Mouse (Mus musculus): ENCODE data around the gene Cyp4f14.
"Not testable (repeated sequence)": the region's sequence is repeated elsewhere in the genome, so short reads cannot be mapped to it uniquely, and the experiment has no call there.

The Cyp4f14 gene

DNA sequence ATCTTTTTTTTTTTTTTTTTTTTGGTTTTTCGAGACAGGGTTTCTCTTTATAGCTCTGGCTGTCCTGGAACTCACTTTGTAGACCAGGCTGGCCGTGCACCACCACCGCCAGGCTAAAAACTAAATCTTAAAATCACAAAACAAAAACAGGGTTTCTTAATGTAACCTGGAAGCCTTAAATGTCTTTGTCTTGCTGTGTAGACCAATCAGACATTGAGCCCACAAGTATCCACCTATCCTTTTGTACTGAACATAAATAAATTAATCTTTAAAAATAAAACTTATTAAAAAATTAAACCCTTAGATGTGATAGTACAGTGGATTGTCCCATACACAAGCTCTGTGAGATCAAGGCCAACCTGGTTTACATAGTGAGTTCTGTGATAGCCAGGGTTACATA is 23.2 kb downstream of the Cyp4f14 start:
- in situ Hi-C loops (cut with MboI, MseI), result no loop called here

DNA sequence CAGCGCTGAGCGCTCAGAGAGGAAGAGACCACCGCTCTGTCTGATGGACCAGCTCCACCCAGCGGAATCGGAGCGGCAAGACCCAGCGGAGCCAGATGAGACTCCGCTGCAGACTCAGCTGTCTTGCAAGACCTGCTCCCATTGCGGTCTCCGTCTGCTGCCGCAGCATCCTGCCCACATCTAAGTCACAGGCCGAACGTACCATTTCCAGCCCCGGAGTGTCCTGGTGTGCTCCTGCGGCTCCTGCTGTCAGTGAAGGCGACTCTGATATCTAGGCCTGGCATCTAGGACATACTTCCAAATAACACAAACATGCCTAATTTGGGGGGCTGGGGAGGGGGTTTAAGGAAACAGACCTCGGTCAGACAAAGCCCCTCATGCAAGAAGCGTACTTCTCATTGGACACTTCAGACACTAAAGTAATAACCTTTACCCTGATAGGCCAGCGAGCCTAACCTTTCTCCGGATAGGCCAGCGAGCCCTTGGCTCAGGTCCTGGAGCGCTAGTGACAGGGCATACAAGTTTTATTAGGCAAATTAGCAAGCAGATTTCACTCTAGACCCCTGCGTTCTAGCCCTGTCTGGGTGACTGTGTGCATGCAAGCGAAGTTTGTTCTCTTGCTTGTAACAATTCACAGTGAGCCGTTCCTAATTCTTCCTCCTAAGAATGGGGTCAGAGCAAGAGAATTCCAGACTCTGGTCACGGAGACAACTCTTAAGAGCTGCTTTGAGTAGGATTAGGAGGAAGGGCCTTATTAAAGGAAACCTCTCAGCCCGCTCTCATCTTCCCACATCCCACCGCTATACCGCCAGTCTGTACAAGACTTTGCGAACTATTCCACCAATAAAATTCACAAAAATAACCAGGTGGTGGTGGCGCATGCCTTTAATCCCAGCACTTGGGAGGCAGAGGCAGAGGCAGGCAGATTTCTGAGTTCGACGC is 25.6 kb downstream of the Cyp4f14 start, which contains the start of gene Zfp870:
Gene Zfp870, minus strand, starts transcription at position 404 of the 942 bp plus-strand sequence.
- in situ Hi-C loops (cut with MboI, MseI), result no loop called here

DNA sequence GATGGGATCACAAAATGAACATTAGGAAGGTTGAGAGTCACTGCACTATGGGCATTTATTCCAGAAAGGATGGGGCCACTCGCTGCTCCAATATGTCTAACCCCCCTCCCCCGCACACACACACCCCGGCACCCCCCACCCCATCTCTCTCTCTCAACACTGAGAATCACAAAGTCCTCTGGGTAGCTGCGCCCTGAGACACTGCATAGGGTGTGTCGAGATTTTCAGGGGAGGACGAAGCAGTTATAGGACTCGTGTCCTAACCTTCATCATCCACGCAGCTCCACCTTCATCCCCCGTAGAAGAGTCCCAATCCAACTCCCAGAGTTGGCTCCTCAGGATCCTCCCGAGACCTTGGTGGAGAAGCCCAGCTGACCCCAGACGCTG is 26.3 kb downstream of the Cyp4f14 start:
- in situ Hi-C loops (cut with MboI, MseI), result no loop called here

DNA sequence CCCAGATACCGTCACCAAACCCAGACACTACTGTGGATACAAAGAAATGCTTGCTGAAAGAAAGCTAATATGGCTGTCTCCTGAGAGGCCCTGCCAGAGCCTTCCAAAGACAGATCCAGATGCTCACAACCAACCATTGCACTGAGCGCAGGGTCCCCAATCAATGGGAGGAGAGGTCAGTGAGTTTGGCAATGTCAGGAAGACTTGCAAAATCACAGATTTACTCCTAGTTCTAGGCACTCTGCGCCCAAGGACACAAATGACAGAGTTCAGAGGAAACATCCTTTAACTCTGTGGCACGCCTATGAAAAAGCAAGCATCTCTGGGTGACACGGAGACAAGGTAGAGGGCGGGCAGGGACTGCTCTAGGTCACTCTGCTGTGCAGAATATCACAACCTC is 27.5 kb downstream of the Cyp4f14 start:
- in situ Hi-C loops (cut with MboI, MseI), result no loop called here

DNA sequence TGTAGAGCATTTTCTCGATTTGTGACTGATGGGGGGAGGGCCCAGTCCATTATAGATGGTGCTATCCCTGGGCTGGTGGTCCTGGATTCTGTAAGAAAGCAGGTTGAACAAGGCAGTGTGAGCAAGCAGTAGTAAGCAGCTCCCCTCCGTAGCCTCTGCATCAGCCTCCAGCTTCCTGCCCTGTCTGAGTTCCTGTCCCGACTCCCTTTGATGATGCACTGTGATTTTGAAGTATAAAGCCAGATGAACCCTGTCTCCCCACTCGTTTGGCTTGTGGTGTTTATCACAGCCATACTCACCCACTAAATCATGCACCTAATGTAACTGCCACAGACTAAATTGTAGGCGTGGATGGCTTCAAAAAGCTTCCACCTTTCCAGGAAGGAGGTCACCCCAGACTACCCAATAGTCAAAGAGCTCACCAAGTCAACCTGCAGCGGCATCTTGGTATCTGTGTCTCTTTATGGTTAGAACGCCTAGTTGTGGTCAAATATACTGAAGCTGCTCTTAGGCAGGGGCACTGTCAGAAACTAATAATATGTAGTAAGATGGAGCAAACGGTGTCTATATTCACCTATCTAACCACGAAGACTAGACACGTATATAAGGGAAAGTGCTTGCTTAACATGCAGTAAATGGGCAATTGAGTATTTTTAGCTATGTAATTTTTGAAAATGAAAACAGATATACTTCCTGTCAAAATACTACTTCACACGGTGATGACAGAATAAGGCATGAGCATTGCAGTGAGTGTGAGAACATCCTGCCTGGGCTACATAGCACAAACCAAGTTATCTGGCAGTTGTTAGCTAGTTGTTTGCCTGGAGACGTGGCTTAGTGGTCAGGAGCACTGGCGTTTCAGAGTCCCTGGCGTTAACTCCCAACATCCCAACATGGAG is 36.6 kb downstream of the Cyp4f14 start:
- in situ Hi-C loops (cut with MboI, MseI), result no loop called here

DNA sequence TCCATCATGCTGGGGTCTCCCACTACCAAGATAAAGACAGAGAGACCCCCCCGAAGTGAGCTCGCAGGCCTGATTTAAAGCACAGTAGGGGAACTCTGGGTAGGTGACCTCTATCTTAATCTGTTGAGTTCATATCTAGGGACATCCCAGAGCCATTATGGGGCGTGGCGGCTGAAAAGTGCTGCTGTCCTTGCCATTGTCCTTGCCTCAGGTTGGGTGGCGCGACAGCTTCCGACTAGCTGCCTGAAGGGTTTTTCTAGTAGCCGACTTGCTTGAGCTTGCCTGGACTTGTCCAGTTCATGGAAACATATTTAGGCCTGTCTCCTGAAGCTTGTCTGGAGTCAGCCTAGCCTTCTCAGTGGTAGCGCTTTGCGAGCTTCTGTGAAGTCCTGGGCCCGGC is 38.4 kb downstream of the Cyp4f14 start:
- in situ Hi-C loops (cut with MboI, MseI), result no loop called here

DNA sequence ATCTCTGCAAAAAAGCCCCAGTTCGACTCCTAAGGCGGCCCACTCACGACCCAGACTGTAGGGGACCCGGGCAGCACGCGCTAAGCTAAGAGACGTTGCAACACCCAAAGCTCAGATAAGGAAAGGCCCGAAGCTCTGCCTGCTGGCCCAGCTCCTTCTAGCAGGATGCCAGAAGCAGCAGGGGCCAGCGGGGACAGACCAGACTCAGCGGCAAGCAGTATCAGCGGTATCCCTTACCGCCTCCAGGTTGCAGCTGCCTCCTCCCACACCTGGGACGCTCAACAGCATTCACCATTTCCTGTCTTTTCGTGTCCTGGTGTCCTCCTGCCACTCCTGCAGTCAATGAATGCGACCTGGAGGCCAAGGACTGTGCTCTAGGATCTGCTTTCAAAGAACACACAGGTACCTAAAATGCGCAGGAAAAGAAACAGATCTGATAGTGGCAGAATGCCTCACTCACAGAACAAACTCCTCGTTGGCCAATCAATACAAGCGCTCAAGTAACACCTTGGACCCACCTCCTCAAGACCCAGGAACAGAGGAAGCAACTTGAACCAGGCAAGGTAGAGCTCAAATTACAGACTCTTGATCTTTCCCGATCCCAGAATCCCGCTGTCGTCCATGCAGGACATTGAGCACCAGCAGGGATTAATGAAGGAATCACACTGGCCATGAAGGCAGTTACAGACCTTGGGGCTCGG is 39.5 kb downstream of the Cyp4f14 start:
- in situ Hi-C loops (cut with MboI, MseI), result no loop called here

DNA sequence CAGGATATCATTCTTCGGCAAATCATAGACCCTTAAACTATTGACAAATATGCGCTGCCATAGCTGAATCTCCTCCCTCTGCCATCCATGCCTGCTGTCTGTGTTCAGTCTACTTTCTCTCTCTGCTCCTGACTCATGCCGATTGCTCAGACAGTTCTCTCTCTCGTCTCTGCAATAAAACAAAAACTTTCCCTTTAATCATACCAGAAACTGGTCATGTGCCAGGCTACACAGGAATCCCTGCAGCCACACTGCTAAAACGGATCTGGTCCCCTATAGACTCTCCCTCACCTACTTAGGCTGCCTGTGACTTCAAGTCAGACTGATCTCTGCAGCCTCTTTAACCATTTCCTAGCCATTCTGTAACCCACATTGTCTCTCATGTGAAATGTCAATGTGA is 44.4 kb downstream of the Cyp4f14 start:
- in situ Hi-C loops (cut with MboI, MseI), result no loop called here

DNA sequence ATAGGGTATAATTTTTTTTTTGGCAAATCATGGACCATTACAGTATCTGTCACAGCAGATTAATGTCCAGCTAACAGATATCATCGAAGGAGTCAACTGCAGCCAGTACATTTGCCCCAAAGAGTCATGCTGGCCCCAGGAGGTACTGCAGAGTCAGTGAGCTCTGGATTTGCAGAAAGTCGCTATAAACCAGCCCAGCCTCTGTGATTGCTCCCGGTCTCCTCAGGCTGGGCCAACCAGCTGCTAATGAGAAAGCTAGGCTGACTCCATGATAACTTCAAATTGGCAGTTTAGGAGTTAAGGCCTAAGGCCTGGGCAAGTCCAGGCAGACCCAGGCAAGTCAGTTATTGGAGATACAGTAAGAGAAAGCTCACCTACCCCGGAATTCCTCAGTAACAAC is 45.1 kb downstream of the Cyp4f14 start:
- in situ Hi-C loops (cut with MboI, MseI), result no loop called here

DNA sequence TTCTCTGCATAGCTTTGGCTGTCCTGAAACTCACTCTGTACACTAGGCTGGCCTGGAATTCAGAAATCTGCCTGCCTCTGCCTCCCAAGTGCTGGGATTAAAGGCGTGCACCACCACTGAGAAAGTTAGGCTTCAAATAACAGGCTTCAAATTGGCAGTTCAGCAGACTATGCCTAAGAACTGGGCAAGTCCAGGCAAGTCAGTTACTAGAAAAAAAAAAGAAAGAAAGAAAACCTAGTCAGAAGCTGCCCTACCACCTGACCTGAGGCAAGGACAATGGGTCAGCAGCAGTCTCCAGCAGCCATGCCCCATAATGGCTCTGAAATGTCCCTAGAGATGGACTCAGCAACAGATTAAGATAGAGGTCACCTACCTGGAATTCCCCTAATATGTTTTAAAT is 45.7 kb downstream of the Cyp4f14 start:
- in situ Hi-C loops (cut with MboI, MseI), result no loop called here

DNA sequence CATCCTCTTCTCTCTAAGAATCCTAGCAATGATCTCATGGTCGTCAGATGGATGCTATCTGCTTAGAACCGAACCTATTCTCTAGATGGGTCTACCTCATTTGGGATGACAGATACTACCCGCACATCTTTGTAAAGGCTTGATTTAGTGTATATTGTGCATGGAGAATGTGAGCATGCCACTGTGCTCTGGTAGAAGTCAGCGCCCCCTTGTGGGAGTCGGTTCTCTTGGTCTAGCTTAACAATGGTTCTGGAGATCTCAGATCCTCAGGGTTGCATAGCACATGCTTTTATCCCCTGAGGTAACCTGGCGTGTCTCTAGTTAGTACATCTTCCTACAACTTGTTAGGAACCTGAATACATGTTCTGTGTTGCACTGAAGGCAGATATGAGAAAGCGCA is 49.9 kb downstream of the Cyp4f14 start:
- in situ Hi-C loops (cut with MboI, MseI), result loop anchor here (10.0 kb wide), 1 partner anchor 132 kb away; no protein-coding TSS in a partner anchor

DNA sequence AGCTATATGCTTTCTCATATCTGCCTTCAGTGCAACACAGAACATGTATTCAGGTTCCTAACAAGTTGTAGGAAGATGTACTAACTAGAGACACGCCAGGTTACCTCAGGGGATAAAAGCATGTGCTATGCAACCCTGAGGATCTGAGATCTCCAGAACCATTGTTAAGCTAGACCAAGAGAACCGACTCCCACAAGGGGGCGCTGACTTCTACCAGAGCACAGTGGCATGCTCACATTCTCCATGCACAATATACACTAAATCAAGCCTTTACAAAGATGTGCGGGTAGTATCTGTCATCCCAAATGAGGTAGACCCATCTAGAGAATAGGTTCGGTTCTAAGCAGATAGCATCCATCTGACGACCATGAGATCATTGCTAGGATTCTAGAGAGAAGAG is 60.4 kb downstream of the Cyp4f14 start:
- in situ Hi-C loops (cut with MboI, MseI), result not testable (repeated sequence)
